Mouse (Mus musculus): ENCODE results near the gene Tm9sf4.

DNA sequence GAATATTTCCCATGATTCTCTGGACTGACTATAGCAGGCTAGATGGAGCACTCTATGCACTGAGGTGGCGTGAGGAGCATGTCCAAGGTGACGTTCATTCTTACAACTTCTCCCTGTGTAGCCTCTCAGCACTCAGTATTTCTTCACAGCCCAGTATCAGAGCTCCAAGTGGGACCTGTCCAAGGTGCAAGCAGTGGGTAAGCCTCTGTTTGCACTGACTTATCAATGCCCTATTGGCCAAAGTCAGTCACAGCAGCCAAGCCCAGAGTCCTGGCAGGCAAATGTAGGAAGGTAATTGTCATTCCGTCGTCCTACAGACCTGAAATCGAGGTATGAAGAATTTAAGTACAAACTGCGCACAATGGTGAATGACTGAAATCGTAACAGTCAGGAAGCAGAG is 21.9 kb upstream of the Tm9sf4 start:
- TF ChIP-seq CTCF (IDR thresholded peaks at IDR 0.05; ENCODE audit: control insufficient read depth, insufficient read depth, insufficient read length) (no peak), USF1 (IDR thresholded peaks at IDR 0.05; ENCODE audit: low read depth) (no peak), FOSL1 (IDR thresholded peaks at IDR 0.05; ENCODE audit: insufficient read depth, low read length, poor library complexity, severe bottlenecking) (no peak), MAX (IDR thresholded peaks at IDR 0.05) (no peak), MYOG (IDR thresholded peaks at IDR 0.05; ENCODE audit: control insufficient read depth, extremely low read depth, insufficient read length) (no peak), CEBPB (IDR thresholded peaks at IDR 0.05; ENCODE audit: low read depth) (no peak), MYOD1 (IDR thresholded peaks at IDR 0.05; ENCODE audit: control insufficient read depth, insufficient read length, low read depth) (no peak)
